Mouse (Mus musculus): ENCODE results near the gene Hsd17b10. TPM values are rescaled to one million over a fixed set of nuclear protein-coding genes. Genes with fewer than 3 reads are reported as not detected.

Gene Hsd17b10
- polyA plus RNA-seq (2015; fragmentation: Nextera tagmentation; extraction: Ambion mirVana), result 106 and 113 TPM in 2 replicates

- WGBS (ENCODE audit: insufficient replicate concordance), result 18% methylated on average over 41 of the region's 41 CpGs
- peak; percentile 98 for ATAC-seq (ENCODE audit: insufficient read depth)
- Histone ChIP-seq H3K9me3 (replicated peaks) (no peaks in the 10 kb centered on the region), H3K9ac (peak within 1 kb of the TSS; percentile 51), H3K4me3 (replicated peaks) (peak within 1 kb of the TSS; percentile 60), H3K27ac (replicated peaks) (peak within 1 kb of the TSS; percentile 70), H3K4me2 (peak within 1 kb of the TSS; percentile 80), H3K27me3 (peaks cover 22% of the 10 kb centered on the region), H3K4me1 (replicated peaks) (peaks cover 9% of the 10 kb centered on the region), H3K36me3 (replicated peaks) (0 out of 2 replicates have a peak, but pooled peaks cover 7% of the 10 kb centered on the region)
These were observed at the start of gene Hsd17b10 for GRCm38 (mm10) chrX:152001737-152002710. Gene Hsd17b10 (plus strand): TSS chrX:152001845.

- Histone ChIP-seq H3K4me1 (replicated peaks) (peaks cover 9% of the 10 kb centered on the region), H3K4me2 (no peak overlapping the region), H3K9me3 (replicated peaks) (no peaks in the 10 kb centered on the region), H3K9ac (no peak overlapping the region), H3K36me3 (replicated peaks) (0 out of 2 replicates have a peak, but pooled peaks cover 3% of the 10 kb centered on the region), H3K27me3 (peaks cover 39% of the 10 kb centered on the region), H3K27ac (replicated peaks) (no peak overlapping the region), H3K4me3 (replicated peaks) (no peak overlapping the region)
- ATAC-seq (ENCODE audit: insufficient read depth), result no peak
- 54% methylated on average over 4 of the region's 4 CpGs for WGBS (ENCODE audit: insufficient replicate concordance)
These were observed 2.5 kb upstream of the Hsd17b10 start for GRCm38 (mm10) chrX:151999006-151999710.

- H3K9me3 ChIP-seq (replicated peaks), result no peaks in the 10 kb centered on the region
- peak overlapping the region; percentile 42; the same call in 1 of the 2 replicates for H3K9ac ChIP-seq
- peak; percentile 23 for ATAC-seq (ENCODE audit: insufficient read depth)
- H3K27me3 ChIP-seq, result peaks cover 27% of the 10 kb centered on the region
- H3K4me2 ChIP-seq, result peak overlapping the region; percentile 80
- H3K4me1 ChIP-seq (replicated peaks), result peaks cover 9% of the 10 kb centered on the region
- H3K27ac ChIP-seq (replicated peaks), result peak overlapping the region; percentile 70; the same call in 1 of the 2 replicates
- 0 out of 2 replicates have a peak, but pooled peaks cover 7% of the 10 kb centered on the region for H3K36me3 ChIP-seq (replicated peaks)
- peak overlapping the region; percentile 60 for H3K4me3 ChIP-seq (replicated peaks)
- 20% methylated on average over 9 of the region's 9 CpGs for WGBS (ENCODE audit: insufficient replicate concordance)
These were observed 412 bp upstream of the Hsd17b10 start for GRCm38 (mm10) chrX:152001182-152001684.

GRCm38 (mm10) chrX:152002865-152003264, 1.2 kb downstream of the Hsd17b10 start:
- no peak overlapping the region for H3K27ac ChIP-seq (replicated peaks)
- H3K27me3 ChIP-seq, result peaks cover 16% of the 10 kb centered on the region
- no peak overlapping the region for H3K4me3 ChIP-seq (replicated peaks)
- 0 out of 2 replicates have a peak, but pooled peaks cover 7% of the 10 kb centered on the region for H3K36me3 ChIP-seq (replicated peaks)
- H3K9me3 ChIP-seq (replicated peaks), result no peaks in the 10 kb centered on the region
- H3K4me2 ChIP-seq, result peak overlapping the region; percentile 80; the same call in 1 of the 2 replicates
- H3K9ac ChIP-seq, result no peak overlapping the region
- H3K4me1 ChIP-seq (replicated peaks), result peaks cover 9% of the 10 kb centered on the region
- no peak for ATAC-seq (ENCODE audit: insufficient read depth)
- 44% methylated on average over 2 of the region's 2 CpGs for WGBS (ENCODE audit: insufficient replicate concordance)

GRCm38 (mm10) chrX:152007863-152008262, 6.2 kb downstream of the Hsd17b10 start:
- no peak overlapping the region for H3K4me3 ChIP-seq (replicated peaks)
- H3K9ac ChIP-seq, result no peak overlapping the region
- no peaks in the 10 kb centered on the region; the same call in 1 of the 2 replicates for H3K27me3 ChIP-seq
- WGBS (ENCODE audit: insufficient replicate concordance), result 21% methylated on average over 1 of the region's 1 CpGs
- no peaks in the 10 kb centered on the region for H3K9me3 ChIP-seq (replicated peaks)
- no peak for ATAC-seq (ENCODE audit: insufficient read depth)
- no peak overlapping the region for H3K27ac ChIP-seq (replicated peaks)
- no peak overlapping the region for H3K4me2 ChIP-seq
- no peaks in the 10 kb centered on the region for H3K4me1 ChIP-seq (replicated peaks)
- H3K36me3 ChIP-seq (replicated peaks), result 0 out of 2 replicates have a peak, but pooled peaks cover 7% of the 10 kb centered on the region

- peak; percentile 19 for ATAC-seq (ENCODE audit: insufficient read depth)
- 16% methylated on average over 11 of the region's 11 CpGs for WGBS (ENCODE audit: insufficient replicate concordance)
- peaks cover 19% of the 10 kb centered on the region for H3K4me1 ChIP-seq (replicated peaks)
- H3K9ac ChIP-seq, result peak overlapping the region; percentile 72
- H3K9me3 ChIP-seq (replicated peaks), result no peaks in the 10 kb centered on the region
- peak overlapping the region; percentile 70 for H3K4me3 ChIP-seq (replicated peaks)
- no peaks in the 10 kb centered on the region for H3K27me3 ChIP-seq
- peak overlapping the region; percentile 87 for H3K27ac ChIP-seq (replicated peaks)
- peak overlapping the region; percentile 81 for H3K4me2 ChIP-seq
- no peaks in the 10 kb centered on the region for H3K36me3 ChIP-seq (replicated peaks)
These were observed 14.1 kb downstream of the Hsd17b10 start for GRCm38 (mm10) chrX:152015752-152016150.

GRCm38 (mm10) chrX:152016151-152017145, 14.8 kb downstream of the Hsd17b10 start, which contains the start of the genes Ribc1 and Smc1a:
Gene Ribc1 (minus strand): TSS chrX:152016295.
Gene Smc1a (plus strand): TSS chrX:152016428.
- peak within 1 kb of the TSS; percentile 70 for H3K4me3 ChIP-seq (replicated peaks)
- peak; percentile 95 for ATAC-seq (ENCODE audit: insufficient read depth)
- H3K9ac ChIP-seq, result peak within 1 kb of the TSS; percentile 72
- WGBS (ENCODE audit: insufficient replicate concordance), result 13% methylated on average over 64 of the region's 64 CpGs
- peak within 1 kb of the TSS; percentile 81 for H3K4me2 ChIP-seq
- H3K27me3 ChIP-seq, result no peaks in the 10 kb centered on the region
- peaks cover 19% of the 10 kb centered on the region for H3K4me1 ChIP-seq (replicated peaks)
- peak within 1 kb of the TSS; percentile 87 for H3K27ac ChIP-seq (replicated peaks)
- no peaks in the 10 kb centered on the region for H3K36me3 ChIP-seq (replicated peaks)
- no peaks in the 10 kb centered on the region for H3K9me3 ChIP-seq (replicated peaks)

GRCm38 (mm10) chrX:152017186-152017585, 15.5 kb downstream of the Hsd17b10 start:
- WGBS (ENCODE audit: insufficient replicate concordance), result 13% methylated on average over 14 of the region's 14 CpGs
- H3K27ac ChIP-seq (replicated peaks), result peak overlapping the region; percentile 87
- peak overlapping the region; percentile 70 for H3K4me3 ChIP-seq (replicated peaks)
- no peaks in the 10 kb centered on the region for H3K9me3 ChIP-seq (replicated peaks)
- peaks cover 19% of the 10 kb centered on the region for H3K4me1 ChIP-seq (replicated peaks)
- no peaks in the 10 kb centered on the region for H3K27me3 ChIP-seq
- peak overlapping the region; percentile 72 for H3K9ac ChIP-seq
- no peak for ATAC-seq (ENCODE audit: insufficient read depth)
- no peaks in the 10 kb centered on the region for H3K36me3 ChIP-seq (replicated peaks)
- peak overlapping the region; percentile 81 for H3K4me2 ChIP-seq

GRCm38 (mm10) chrX:152019294-152019693, 17.6 kb downstream of the Hsd17b10 start:
- Histone ChIP-seq H3K4me2 (peak overlapping the region; percentile 81), H3K9ac (peak overlapping the region; percentile 11; the same call in 1 of the 2 replicates), H3K27ac (replicated peaks) (0 out of 2 replicates have a peak overlapping the region, but pooled peaks have one; percentile 24), H3K36me3 (replicated peaks) (peaks cover 16% of the 10 kb centered on the region), H3K27me3 (no peaks in the 10 kb centered on the region), H3K9me3 (replicated peaks) (no peaks in the 10 kb centered on the region), H3K4me3 (replicated peaks) (peak overlapping the region; percentile 20), H3K4me1 (replicated peaks) (peaks cover 19% of the 10 kb centered on the region)
- peak; percentile 17; the same call in 1 of the 2 replicates for ATAC-seq (ENCODE audit: insufficient read depth)
- 27% methylated on average over 2 of the region's 2 CpGs for WGBS (ENCODE audit: insufficient replicate concordance)
